Mouse (Mus musculus): ENCODE measurements around the gene Sft2d2. TPM values are rescaled to one million over a fixed set of nuclear protein-coding genes. Genes with fewer than 3 reads are reported as not detected.
A peak's percentile ranks its signal among the peaks of the same experiment; 100 is the strongest.

The Sft2d2 gene
- polyA plus RNA-seq, 1 experiment from 2014 or later, result 19.3 TPM

- WGBS, result 64% methylated on average over 5 of the region's 5 CpGs
- DNase-seq (ENCODE audit: low spot score) (no peak), ATAC-seq (no peak)
- Histone ChIP-seq H3K4me1 (ENCODE audit: insufficient read depth, low read depth, low read length) (peaks cover 3% of the 10 kb centered on the region; the same call in 1 of the 2 replicates), H3K27ac (ENCODE audit: low read length) (no peak overlapping the region), H3K36me3 (ENCODE audit: insufficient read depth, low read length) (peaks cover 9% of the 10 kb centered on the region; the same call in 1 of the 2 replicates), H3K9me3 (ENCODE audit: low read length) (no peaks in the 10 kb centered on the region), H3K9ac (replicated peaks; ENCODE audit: low read depth) (no peak overlapping the region), H3K4me3 (ENCODE audit: low read depth, low read length) (no peak overlapping the region), H3K27me3 (replicated peaks; ENCODE audit: insufficient read depth, low read length) (no peaks in the 10 kb centered on the region), H3K4me2 (replicated peaks; ENCODE audit: low read depth, low read length) (no peak overlapping the region)
- TF ChIP-seq EP300 (IDR thresholded peaks at IDR 0.05) (no peak), CTCF (IDR thresholded peaks at IDR 0.05) (no peak)
These were observed 6.9 kb downstream of the Sft2d2 start for GRCm38 (mm10) chr1:165187357-165187756.

DNA sequence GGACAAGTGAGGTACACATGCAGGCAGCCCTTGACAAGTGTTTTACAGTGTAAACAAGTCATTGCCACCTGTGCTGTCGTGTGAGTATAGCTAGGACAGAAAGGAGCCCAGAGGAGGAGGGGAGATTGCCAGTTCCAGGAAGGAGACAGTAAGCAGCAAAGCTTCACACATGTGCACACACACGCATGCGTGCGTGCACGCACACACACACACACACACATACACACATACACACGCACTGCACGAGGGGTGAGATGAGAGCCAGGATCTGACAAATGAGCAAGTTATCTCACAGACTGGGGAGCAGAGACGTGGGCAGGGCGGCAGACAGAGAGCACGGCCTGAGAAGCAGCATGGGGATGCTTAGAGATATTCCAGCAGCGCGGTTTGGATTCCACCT lies 7.7 kb downstream of the Sft2d2 start:
- no peak overlapping the region for H3K4me3 ChIP-seq (ENCODE audit: low read depth, low read length)
- H3K9me3 ChIP-seq (ENCODE audit: low read length), result no peaks in the 10 kb centered on the region
- ATAC-seq, result no peak
- H3K27ac ChIP-seq (ENCODE audit: low read length), result no peak overlapping the region
- H3K9ac ChIP-seq (replicated peaks; ENCODE audit: low read depth), result no peak overlapping the region
- TF ChIP-seq CTCF (IDR thresholded peaks at IDR 0.05), result no peak
- no peak for TF ChIP-seq EP300 (IDR thresholded peaks at IDR 0.05)
- peaks cover 3% of the 10 kb centered on the region; the same call in 1 of the 2 replicates for H3K4me1 ChIP-seq (ENCODE audit: insufficient read depth, low read depth, low read length)
- peaks cover 12% of the 10 kb centered on the region; the same call in 1 of the 2 replicates for H3K36me3 ChIP-seq (ENCODE audit: insufficient read depth, low read length)
- no peak for DNase-seq (ENCODE audit: low spot score)
- no peaks in the 10 kb centered on the region for H3K27me3 ChIP-seq (replicated peaks; ENCODE audit: insufficient read depth, low read length)
- WGBS, result 83% methylated on average over 12 of the region's 12 CpGs
- no peak overlapping the region for H3K4me2 ChIP-seq (replicated peaks; ENCODE audit: low read depth, low read length)

DNA sequence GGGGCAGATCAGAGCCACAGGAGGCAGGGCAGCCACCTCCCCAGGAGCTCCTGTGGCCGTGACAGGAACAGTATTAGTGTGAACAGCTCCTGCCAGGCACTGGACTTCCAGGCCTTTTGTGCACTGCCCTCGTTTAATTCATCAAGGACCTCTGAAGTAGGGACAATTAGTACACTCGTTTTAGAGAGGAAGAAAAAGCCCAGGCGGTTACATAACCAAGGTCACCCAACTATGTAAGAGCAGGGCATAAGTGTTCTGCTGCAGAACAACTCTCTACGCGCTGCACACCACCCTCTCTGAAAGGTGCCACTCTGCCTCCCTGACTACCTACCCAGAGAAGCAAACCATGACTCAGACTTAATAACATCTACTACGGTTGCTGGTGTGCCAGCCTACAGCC lies 9.1 kb downstream of the Sft2d2 start:
- no peak overlapping the region for H3K9ac ChIP-seq (replicated peaks; ENCODE audit: low read depth)
- TF ChIP-seq CTCF (IDR thresholded peaks at IDR 0.05), result no peak
- TF ChIP-seq EP300 (IDR thresholded peaks at IDR 0.05), result peak; percentile 95
- DNase-seq (ENCODE audit: low spot score) (peak; percentile 94), ATAC-seq (peak; percentile 96)
- H3K27ac ChIP-seq (ENCODE audit: low read length), result peak overlapping the region; percentile 69
- no peak overlapping the region for H3K4me3 ChIP-seq (ENCODE audit: low read depth, low read length)
- WGBS, result 47% methylated on average over 7 of the region's 7 CpGs
- 0 out of 2 replicates have a peak, but pooled peaks cover 9% of the 10 kb centered on the region for H3K36me3 ChIP-seq (ENCODE audit: insufficient read depth, low read length)
- no peaks in the 10 kb centered on the region for H3K9me3 ChIP-seq (ENCODE audit: low read length)
- no peaks in the 10 kb centered on the region for H3K27me3 ChIP-seq (replicated peaks; ENCODE audit: insufficient read depth, low read length)
- 0 out of 2 replicates have a peak overlapping the region, but pooled peaks have one; percentile 14 for H3K4me2 ChIP-seq (replicated peaks; ENCODE audit: low read depth, low read length)
- peaks cover 3% of the 10 kb centered on the region; the same call in 1 of the 2 replicates for H3K4me1 ChIP-seq (ENCODE audit: insufficient read depth, low read depth, low read length)

DNA sequence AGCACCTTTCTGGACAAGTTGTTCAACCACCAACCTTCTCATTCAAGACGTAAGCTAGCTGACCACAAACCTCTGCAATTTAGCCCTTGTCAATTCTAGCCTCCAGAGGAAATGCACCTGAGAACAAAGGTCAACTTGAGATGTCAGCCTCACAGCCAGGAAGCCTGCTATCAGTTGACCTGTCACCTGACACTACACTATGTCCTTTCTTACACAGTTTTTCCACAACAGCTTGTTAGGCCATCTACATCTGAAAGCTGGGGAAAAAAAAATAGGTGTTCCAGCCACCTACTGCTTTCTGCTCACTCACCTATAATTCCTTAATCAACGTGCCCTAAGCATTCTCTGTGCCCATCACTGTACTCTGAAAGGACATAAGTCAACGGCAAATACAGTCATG lies 10.1 kb downstream of the Sft2d2 start:
- no peak for DNase-seq (ENCODE audit: low spot score)
- Histone ChIP-seq H3K4me3 (ENCODE audit: low read depth, low read length) (no peak overlapping the region), H3K27ac (ENCODE audit: low read length) (no peak overlapping the region), H3K9me3 (ENCODE audit: low read length) (no peaks in the 10 kb centered on the region), H3K9ac (replicated peaks; ENCODE audit: low read depth) (no peak overlapping the region), H3K36me3 (ENCODE audit: insufficient read depth, low read length) (0 out of 2 replicates have a peak, but pooled peaks cover 9% of the 10 kb centered on the region), H3K27me3 (replicated peaks; ENCODE audit: insufficient read depth, low read length) (no peaks in the 10 kb centered on the region), H3K4me2 (replicated peaks; ENCODE audit: low read depth, low read length) (no peak overlapping the region), H3K4me1 (ENCODE audit: insufficient read depth, low read depth, low read length) (no peaks in the 10 kb centered on the region)
- ATAC-seq, result no peak
- 74% methylated on average over 3 of the region's 3 CpGs for WGBS
- TF ChIP-seq EP300 (IDR thresholded peaks at IDR 0.05) (no peak), CTCF (IDR thresholded peaks at IDR 0.05) (no peak)

DNA sequence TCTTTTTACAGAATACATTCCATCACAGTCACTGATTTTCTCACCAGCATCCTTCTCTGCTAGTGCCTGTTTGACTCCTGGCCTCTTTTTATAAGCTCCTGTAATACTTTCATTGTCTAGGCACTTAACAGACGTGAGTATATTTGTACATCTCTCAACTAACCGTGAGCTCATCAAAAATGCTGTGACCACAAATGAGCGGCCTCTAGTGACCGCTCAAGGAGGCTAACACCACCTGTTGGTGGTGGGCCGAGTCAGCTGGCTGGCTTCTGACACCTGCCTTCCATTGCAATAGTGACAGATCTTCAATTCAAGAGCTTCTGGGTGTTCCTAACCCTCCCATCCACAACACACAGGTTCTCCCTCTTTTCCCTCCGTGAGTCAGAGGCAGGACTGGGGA lies 10.8 kb downstream of the Sft2d2 start:
- H3K9ac ChIP-seq (replicated peaks; ENCODE audit: low read depth), result no peak overlapping the region
- peak; percentile 79 for DNase-seq (ENCODE audit: low spot score)
- H3K36me3 ChIP-seq (ENCODE audit: insufficient read depth, low read length), result 0 out of 2 replicates have a peak, but pooled peaks cover 9% of the 10 kb centered on the region
- no peak overlapping the region for H3K4me2 ChIP-seq (replicated peaks; ENCODE audit: low read depth, low read length)
- H3K4me1 ChIP-seq (ENCODE audit: insufficient read depth, low read depth, low read length), result no peaks in the 10 kb centered on the region
- H3K27ac ChIP-seq (ENCODE audit: low read length), result no peak overlapping the region
- H3K4me3 ChIP-seq (ENCODE audit: low read depth, low read length), result no peak overlapping the region
- TF ChIP-seq EP300 (IDR thresholded peaks at IDR 0.05) (peak; percentile 24; the same call in 1 of the 2 replicates), CTCF (IDR thresholded peaks at IDR 0.05) (peak; percentile 54)
- WGBS, result 44% methylated on average over 6 of the region's 6 CpGs
- ATAC-seq, result peak; percentile 47
- H3K9me3 ChIP-seq (ENCODE audit: low read length), result no peaks in the 10 kb centered on the region
- H3K27me3 ChIP-seq (replicated peaks; ENCODE audit: insufficient read depth, low read length), result no peaks in the 10 kb centered on the region

GRCm38 (mm10) chr1:165179321-165179720 lies 14.9 kb downstream of the Sft2d2 start:
- no peak overlapping the region for H3K4me2 ChIP-seq (replicated peaks; ENCODE audit: low read depth, low read length)
- WGBS, result 84% methylated on average over 5 of the region's 5 CpGs
- no peaks in the 10 kb centered on the region for H3K27me3 ChIP-seq (replicated peaks; ENCODE audit: insufficient read depth, low read length)
- no peak for TF ChIP-seq CTCF (IDR thresholded peaks at IDR 0.05)
- no peak for TF ChIP-seq EP300 (IDR thresholded peaks at IDR 0.05)
- DNase-seq (ENCODE audit: low spot score) (no peak), ATAC-seq (no peak)
- no peaks in the 10 kb centered on the region for H3K4me1 ChIP-seq (ENCODE audit: insufficient read depth, low read depth, low read length)
- H3K9ac ChIP-seq (replicated peaks; ENCODE audit: low read depth), result no peak overlapping the region
- H3K36me3 ChIP-seq (ENCODE audit: insufficient read depth, low read length), result peaks cover 3% of the 10 kb centered on the region; the same call in 1 of the 2 replicates
- no peak overlapping the region for H3K27ac ChIP-seq (ENCODE audit: low read length)
- H3K4me3 ChIP-seq (ENCODE audit: low read depth, low read length), result no peak overlapping the region
- no peaks in the 10 kb centered on the region for H3K9me3 ChIP-seq (ENCODE audit: low read length)

All from lung, postnatal 0 days (tissue).